Mouse (Mus musculus) MEL (cell line): Measurements from ENCODE around the gene Tmpo. TPM values are rescaled to one million over a fixed set of nuclear protein-coding genes. Genes with fewer than 3 reads are reported as not detected.
A peak's percentile ranks its signal among the peaks of the same experiment; 100 is the strongest.

Source experiments
- DNase-seq: peaks from one replicate; pipeline ENCODE4 v3.0.0; 2011; ENCODE audit warnings: low read depth, low spot score
- H3K27ac ChIP-seq: 2 replicates; pipeline ENCODE4 v1.5.1; 2012; ENCODE audit warnings: low read depth, mild to moderate bottlenecking, control low read depth, low read length, moderate library complexity; ENCODE audit not compliant: control insufficient read depth
- H3K27me3 ChIP-seq, 2 experiments: fragments of 150-350 bp in 1 of 2; sonication (generic) in 1 of 2; 2 replicates each; pipeline ENCODE4 v1.6.1; 2012; ENCODE audit warnings: low read length in 2 of 2, mild to moderate bottlenecking in 2 of 2, improper control_type of control experiment in 1 of 2, moderate library complexity in 1 of 2; ENCODE audit not compliant: insufficient read depth in 2 of 2, control insufficient read depth in 1 of 2
- H3K36me3 ChIP-seq, 2 experiments: 2 replicates each; pipeline ENCODE4 v1.6.1; 2012 to 2014; ENCODE audit warnings: low read length in 2 of 2, improper control_type of control experiment in 1 of 2, inconsistent platforms in 1 of 2, mild to moderate bottlenecking in 1 of 2; ENCODE audit not compliant: insufficient read depth in 2 of 2, control insufficient read depth in 1 of 2
- H3K4me1 ChIP-seq, 2 experiments: fragments of 150-350 bp in 1 of 2; sonication (generic) in 1 of 2; 2 replicates each; pipeline ENCODE4 v1.6.1; 2012; ENCODE audit warnings: low read length in 2 of 2, improper control_type of control experiment in 1 of 2, mild to moderate bottlenecking in 1 of 2; ENCODE audit not compliant: insufficient read depth in 2 of 2, control insufficient read depth in 1 of 2
- H3K4me3 ChIP-seq, 2 experiments: fragments of 150-350 bp in 1 of 2; sonication (generic) in 1 of 2; 2 replicates each; pipeline ENCODE4 v1.5.1; 2012; ENCODE audit warnings: low read depth in 2 of 2, low read length in 2 of 2, mild to moderate bottlenecking in 2 of 2, moderate library complexity in 2 of 2, control low read depth in 1 of 2, improper control_type of control experiment in 1 of 2; ENCODE audit not compliant: control insufficient read depth in 1 of 2, insufficient read depth in 1 of 2
- H3K79me2 ChIP-seq: 2 replicates; pipeline ENCODE4 v1.6.1; 2012; ENCODE audit warnings: mild to moderate bottlenecking, low read length, moderate library complexity; ENCODE audit not compliant: control insufficient read depth, poor library complexity, insufficient read depth
- H3K9ac ChIP-seq: 2 replicates; pipeline ENCODE4 v1.6.1; 2012; ENCODE audit warnings: low read depth, mild to moderate bottlenecking, control low read depth, low read length, moderate library complexity; ENCODE audit not compliant: control insufficient read depth, poor library complexity, severe bottlenecking
- H3K9me3 ChIP-seq: fragments of 150-350 bp; sonication (generic); replicated peaks from 2 replicates; pipeline ENCODE4 v1.6.1; 2012; ENCODE audit warnings: mild to moderate bottlenecking, low read length, improper control_type of control experiment, moderate library complexity; ENCODE audit not compliant: insufficient read depth
- E2F4 ChIP-seq: IDR thresholded peaks from 2 replicates; pipeline ENCODE4 v1.6.1; 2011; ENCODE audit warnings: low read depth, low read length, improper control_type of control experiment, borderline replicate concordance
- EP300 ChIP-seq, 2 experiments: IDR thresholded peaks; 2 replicates each; pipeline ENCODE4 v1.6.1; 2011; ENCODE audit warnings: improper control_type of control experiment in 2 of 2, low read length in 2 of 2, low read depth in 1 of 2, mild to moderate bottlenecking in 1 of 2
- ETS1 ChIP-seq: IDR thresholded peaks from 2 replicates; pipeline ENCODE4 v1.6.1; 2012; ENCODE audit warnings: low read depth, mild to moderate bottlenecking, inconsistent platforms, low read length, improper control_type of control experiment, moderate library complexity
- GABPA ChIP-seq: IDR thresholded peaks from 2 replicates; pipeline ENCODE4 v1.6.1; 2012; ENCODE audit warnings: low read depth, mild to moderate bottlenecking, inconsistent platforms, low read length, improper control_type of control experiment, moderate library complexity
- JUND ChIP-seq: IDR thresholded peaks from 2 replicates; pipeline ENCODE4 v1.6.1; 2011; ENCODE audit warnings: low read depth, mild to moderate bottlenecking, improper control_type of control experiment, low read length
- KAT2A ChIP-seq: conservative IDR thresholded peaks from 2 replicates; pipeline ENCODE4 v1.6.1; 2012; ENCODE audit warnings: low read depth, low read length, improper control_type of control experiment, inconsistent platforms
- MAFK ChIP-seq: IDR thresholded peaks from 2 replicates; pipeline ENCODE4 v1.6.1; 2011; ENCODE audit warnings: low read depth, mild to moderate bottlenecking, low read length, improper control_type of control experiment, borderline replicate concordance
- NELFE ChIP-seq: IDR thresholded peaks from 2 replicates; pipeline ENCODE4 v1.6.1; 2011; ENCODE audit warnings: low read depth, low read length, improper control_type of control experiment
- POLR2AphosphoS5 ChIP-seq: IDR thresholded peaks from 2 replicates; pipeline ENCODE4 v1.6.1; 2012; ENCODE audit warnings: low read depth, borderline replicate concordance, mild to moderate bottlenecking, inconsistent platforms, low read length, moderate library complexity, mixed read lengths
- SIN3A ChIP-seq: IDR thresholded peaks from 2 replicates; pipeline ENCODE4 v1.6.1; 2012; ENCODE audit warnings: low read length, improper control_type of control experiment, inconsistent platforms
- SMC3 ChIP-seq: IDR thresholded peaks from 2 replicates; pipeline ENCODE4 v1.6.1; 2011; ENCODE audit warnings: low read depth, low read length, improper control_type of control experiment
- TBP ChIP-seq: IDR thresholded peaks from 2 replicates; pipeline ENCODE4 v1.8.0; 2011; ENCODE audit warnings: low read depth, low read length, improper control_type of control experiment
- TCF12 ChIP-seq: IDR thresholded peaks from 2 replicates; pipeline ENCODE4 v1.6.1; 2014; ENCODE audit warnings: low read depth, mild to moderate bottlenecking, inconsistent platforms, low read length, improper control_type of control experiment, moderate library complexity
- UBTF ChIP-seq: IDR thresholded peaks from 2 replicates; pipeline ENCODE4 v1.6.1; 2012; ENCODE audit warnings: low read depth, mild to moderate bottlenecking, inconsistent platforms, low read length, improper control_type of control experiment, moderate library complexity, borderline replicate concordance; ENCODE audit not compliant: insufficient read depth
- ZKSCAN1 ChIP-seq: IDR thresholded peaks from 2 replicates; pipeline ENCODE4 v1.6.1; 2012; ENCODE audit warnings: low read depth, mild to moderate bottlenecking, inconsistent platforms, low read length, improper control_type of control experiment, moderate library complexity
- ZMIZ1 ChIP-seq: IDR thresholded peaks from 2 replicates; pipeline ENCODE4 v1.6.1; 2012; ENCODE audit warnings: low read depth, mild to moderate bottlenecking, inconsistent platforms, low read length, improper control_type of control experiment, moderate library complexity
- polyA plus RNA-seq, 2 experiments: library from polyadenylated mRNA; stranded (reverse) in 1 of 2; unstranded in 1 of 2; fragments of >175 nt in 1 of 2; fragments of >200 nt in 1 of 2; gene quantifications; 2 replicates each; pipeline versions ENCODE4 v1.2.1 to v1.2.4; 2012; ENCODE audit warnings: low replicate concordance in 2 of 2, low read depth in 1 of 2; ENCODE audit not compliant: insufficient read length in 2 of 2, insufficient read depth in 1 of 2, missing spikeins in 1 of 2
- total RNA-seq: library from RNA; depleted of rRNA; stranded (reverse); fragments of 300-350 nt; gene quantifications from 2 replicates; pipeline ENCODE4 v1.2.3, GENCODE M21; 2012

Gene Tmpo
- total and polyA plus RNA-seq, 3 experiments = 211 to 219 (median 215) TPM

DNA sequence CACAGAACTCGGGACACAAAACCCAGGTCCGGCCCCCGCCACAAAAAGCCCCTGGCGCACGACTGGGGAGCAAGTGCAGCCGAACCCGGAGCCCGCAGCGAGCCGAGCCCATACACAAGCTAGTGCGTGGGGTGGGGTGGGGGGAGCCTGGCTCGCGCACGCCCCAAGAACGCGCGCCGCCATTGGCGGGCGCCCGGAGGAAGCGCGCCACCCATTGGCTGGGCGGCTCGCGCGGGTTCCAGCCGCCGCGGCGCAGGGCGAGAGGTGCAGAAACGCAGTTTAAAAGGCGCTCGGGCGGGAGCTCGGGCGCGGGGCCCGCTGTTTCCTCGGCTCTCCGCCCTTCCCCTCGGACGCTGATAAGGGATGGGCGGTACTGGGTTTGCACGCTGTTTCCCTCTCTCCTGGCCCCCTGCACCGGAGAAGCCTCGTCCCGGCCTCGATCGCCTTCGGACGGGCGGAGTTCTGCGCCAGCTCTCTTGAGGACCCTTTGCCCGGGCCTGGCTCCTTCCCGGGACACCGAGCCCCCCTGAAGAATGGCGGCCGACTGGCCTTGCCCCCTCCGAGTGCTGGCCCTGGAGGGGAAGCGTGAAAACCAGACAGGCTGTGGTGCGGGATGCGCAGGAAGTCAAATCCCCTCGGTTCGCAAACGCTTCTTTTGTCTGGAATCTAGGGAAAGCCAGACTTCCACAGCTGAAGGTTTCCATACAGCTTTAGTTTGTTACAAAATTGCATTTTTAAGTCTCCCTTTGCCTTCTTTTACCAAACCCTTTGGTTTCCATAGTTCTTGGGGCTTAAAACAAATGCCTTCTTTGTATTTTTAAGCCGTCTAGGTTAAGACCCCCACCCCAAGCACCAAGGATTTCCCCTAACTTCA lies 9.4 kb downstream of the Tmpo start (continued):
- TF ChIP-seq NELFE = peak; percentile 94
- TF ChIP-seq ETS1 = peak; percentile 78
- TF ChIP-seq MAFK = no peak
- no peak for TF ChIP-seq SMC3
- TF ChIP-seq E2F4 = peak; percentile 92; the same call in 1 of the 2 replicates
- no peak; the same call in 1 of the 2 replicates for TF ChIP-seq UBTF
- peak; percentile 61 for TF ChIP-seq TCF12
- no peak; the same call in 1 of the 2 replicates for TF ChIP-seq POLR2AphosphoS5
- TF ChIP-seq EP300 (IDR thresholded peaks at IDR 0.05; ENCODE audit: low read depth in 1 of 2, low read length in 2 of 2) = peak in 1 of 2 experiments; percentile 67; a peak in 1 of 4 replicates
- peak; percentile 90 for TF ChIP-seq ZMIZ1
- TF ChIP-seq GABPA = no peak

DNA sequence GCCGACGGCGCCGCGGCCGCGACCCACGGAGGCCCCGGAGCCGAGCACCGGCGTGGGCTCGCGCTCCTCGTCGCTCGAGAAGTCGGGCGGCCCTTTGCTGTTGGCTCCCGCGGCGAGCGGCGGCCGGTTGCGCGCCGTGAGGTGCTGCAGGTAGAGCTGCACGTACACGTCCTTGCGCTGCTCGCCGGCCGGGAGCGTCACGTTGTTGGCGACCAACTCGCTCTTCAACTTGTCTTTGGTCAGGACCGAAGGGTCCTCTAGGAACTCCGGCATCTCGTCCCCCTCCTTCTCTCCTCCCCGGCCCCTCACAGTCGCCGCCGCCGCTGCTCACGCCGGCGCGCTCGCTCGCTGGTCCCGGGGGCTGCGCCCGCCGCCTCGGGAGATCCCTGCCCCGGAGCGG lies 10.1 kb downstream of the Tmpo start:
- TF ChIP-seq KAT2A (no peak), SIN3A (no peak), NELFE (no peak), POLR2AphosphoS5 (no peak), TBP (no peak), ZKSCAN1 (no peak), JUND (no peak)
- TF ChIP-seq, all 39 proteins: peak for 0
- peaks cover 54% of the 10 kb centered on the region for H3K79me2 ChIP-seq
- DNase-seq = peak; percentile 64
- no peaks in the 10 kb centered on the region for H3K9me3 ChIP-seq
- peaks cover 0 to 30% of the 10 kb centered on the region in 2 experiments; a peak in 2 of 4 replicates for H3K36me3 ChIP-seq
- H3K27ac ChIP-seq = peak overlapping the region; percentile 84
- peak overlapping the region; percentile 78 to 83 for H3K4me3 ChIP-seq
- H3K27me3 ChIP-seq = no peaks in the 10 kb centered on the region
- peak overlapping the region; percentile 98 for H3K9ac ChIP-seq
- H3K4me1 ChIP-seq = peaks cover 9 to 14% of the 10 kb centered on the region in 2 experiments
